In the genomic region with DNA sequence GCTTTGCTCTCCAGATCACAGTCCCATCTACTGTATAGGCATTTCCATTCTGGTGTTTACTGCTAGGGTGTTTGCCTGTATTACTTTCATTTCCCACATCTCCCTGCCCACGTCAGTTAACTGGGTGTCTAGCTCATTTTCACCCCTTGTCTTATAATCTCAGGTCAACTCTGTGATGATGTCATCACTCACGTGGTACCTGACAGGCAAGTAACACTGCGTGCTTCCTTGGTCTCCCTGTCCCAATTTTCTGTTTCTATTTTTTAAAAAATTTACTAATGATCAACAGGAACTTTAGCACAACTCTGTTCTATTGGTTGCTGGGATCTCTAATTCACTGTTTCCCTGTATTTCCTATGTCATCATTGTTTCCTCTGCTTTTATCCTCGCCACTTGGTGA, we compare ENCODE assay signal across 45 mouse cellular contexts. TPM values are rescaled to one million over a fixed set of nuclear protein-coding genes. Genes with fewer than 3 reads are reported as not detected.
"Had no signal": no experiment of that assay in that cellular context is flagged by ENCODE, and none has a peak within 500 bp of the region (broad histone marks: within the 10 kb centered on the region; RNA-seq: fewer than 3 reads in every experiment).

No protein-coding gene starts in this region.

- H3K4me1 ChIP-seq: limb, embryonic 10.5 days; limb, embryonic 12.5 days; limb, embryonic 13.5 days; limb, embryonic 15.5 days; liver, embryonic 12.5 days; liver, embryonic 13.5 days; liver, embryonic 15.5 days; lung, embryonic 15.5 days; megakaryocyte, embryonic 14.5 days; midbrain, embryonic 10.5 days; midbrain, embryonic 12.5 days; midbrain, embryonic 13.5 days; midbrain, embryonic 15.5 days; neural tube, embryonic 12.5 days had no signal

- H3K27me3 ChIP-seq: limb, embryonic 12.5 days; limb, embryonic 13.5 days; limb, embryonic 15.5 days; liver, embryonic 12.5 days; liver, embryonic 13.5 days; liver, embryonic 15.5 days; lung, embryonic 15.5 days; megakaryocyte, embryonic 14.5 days; midbrain, embryonic 12.5 days; midbrain, embryonic 13.5 days; midbrain, embryonic 15.5 days; neural tube, embryonic 12.5 days had no signal

- H3K9me3 ChIP-seq: limb, embryonic 10.5 days; limb, embryonic 12.5 days; limb, embryonic 13.5 days; limb, embryonic 15.5 days; liver, embryonic 12.5 days; liver, embryonic 13.5 days; liver, embryonic 15.5 days; lung, embryonic 15.5 days; megakaryocyte, embryonic 14.5 days; midbrain, embryonic 10.5 days; midbrain, embryonic 12.5 days; midbrain, embryonic 13.5 days; midbrain, embryonic 15.5 days; neural tube, embryonic 12.5 days had no signal

- DNase-seq: left cerebral cortex, postnatal 4 days; liver; liver, embryonic 13.5 days; liver, postnatal 0 days; lung, adult 18-20 months; lung, adult 2 months; lung, embryonic 14.5 days; lung, postnatal 10 days; lung, postnatal 14 days; lung, postnatal 36 days; lung, postnatal 4 days; midbrain, embryonic 14.5 days had no signal

- H3K4me2 ChIP-seq: limb, embryonic 12.5 days; limb, embryonic 13.5 days; limb, embryonic 15.5 days; liver, embryonic 11.5 days; liver, embryonic 12.5 days; liver, embryonic 13.5 days; liver, embryonic 15.5 days; lung, embryonic 14.5 days; lung, embryonic 15.5 days; midbrain, embryonic 11.5 days; midbrain, embryonic 12.5 days; midbrain, embryonic 13.5 days; midbrain, embryonic 15.5 days; neural tube, embryonic 12.5 days had no signal

- H3K4me3 ChIP-seq: limb, embryonic 10.5 days; limb, embryonic 12.5 days; limb, embryonic 13.5 days; limb, embryonic 15.5 days; liver, embryonic 12.5 days; liver, embryonic 13.5 days; liver, embryonic 15.5 days; lung, embryonic 15.5 days; megakaryocyte, embryonic 14.5 days; midbrain, embryonic 10.5 days; midbrain, embryonic 12.5 days; midbrain, embryonic 13.5 days; midbrain, embryonic 15.5 days; myocyte; neural tube, embryonic 12.5 days had no signal

- H3K36me3 ChIP-seq: limb, embryonic 10.5 days; limb, embryonic 12.5 days; limb, embryonic 13.5 days; limb, embryonic 15.5 days; liver, embryonic 12.5 days; liver, embryonic 13.5 days; liver, embryonic 15.5 days; lung, embryonic 15.5 days; midbrain, embryonic 10.5 days; midbrain, embryonic 12.5 days; midbrain, embryonic 13.5 days; midbrain, embryonic 15.5 days; neural tube, embryonic 12.5 days had no signal

- H3K9ac ChIP-seq: limb, embryonic 12.5 days; limb, embryonic 13.5 days; limb, embryonic 15.5 days; liver, embryonic 12.5 days; liver, embryonic 13.5 days; liver, embryonic 14.5 days; liver, embryonic 15.5 days; liver, postnatal 0 days; lung, embryonic 14.5 days; lung, embryonic 15.5 days; midbrain, embryonic 12.5 days; midbrain, embryonic 13.5 days; midbrain, embryonic 15.5 days; neural tube, embryonic 12.5 days had no signal

- H3K27ac ChIP-seq: limb, embryonic 10.5 days; limb, embryonic 12.5 days; limb, embryonic 13.5 days; limb, embryonic 15.5 days; liver, embryonic 12.5 days; liver, embryonic 13.5 days; liver, embryonic 14.5 days; liver, embryonic 15.5 days; lung, embryonic 15.5 days; macrophage; midbrain, embryonic 10.5 days; midbrain, embryonic 12.5 days; midbrain, embryonic 13.5 days; midbrain, embryonic 15.5 days; neural tube, embryonic 12.5 days had no signal

RNA-seq across cellular contexts. Expression of a gene that starts 30.3 kb away (rescaled TPM):
- total RNA-seq: left cerebral cortex, postnatal 14 days; left cerebral cortex, postnatal 25 days; left cerebral cortex, postnatal 36 days; left cerebral cortex, postnatal 4 days; liver, adult 2 months; megakaryocyte progenitor cell, adult 5-6 weeks; megakaryocyte, adult 5-6 weeks; megakaryocyte-erythroid progenitor cell, adult 5-6 weeks; monocyte, adult 5-6 weeks had no signal
- polyA plus RNA-seq: liver, adult 2 months; liver, embryonic 12.5 days; liver, embryonic 13.5 days; liver, embryonic 14.5 days; liver, embryonic 15.5 days; liver, embryonic 16.5 days; liver, postnatal 0 days; macrophage; midbrain, embryonic 13.5 days; midbrain, embryonic 14.5 days had no signal

RNA-seq across cellular contexts. Expression of a gene that starts 36.4 kb away (rescaled TPM):
- total RNA-seq: left cerebral cortex, postnatal 10 days; left cerebral cortex, postnatal 14 days; left cerebral cortex, postnatal 25 days; left cerebral cortex, postnatal 36 days; left cerebral cortex, postnatal 4 days; liver, adult 2 months; megakaryocyte progenitor cell, adult 5-6 weeks; megakaryocyte, adult 5-6 weeks; megakaryocyte-erythroid progenitor cell, adult 5-6 weeks; midbrain, postnatal 0 days; monocyte, adult 5-6 weeks had no signal
- polyA plus RNA-seq: limb, embryonic 12.5 days; liver, embryonic 11.5 days; liver, embryonic 13.5 days; liver, embryonic 14.5 days; liver, postnatal 0 days; lung, embryonic 14.5 days; lung, embryonic 15.5 days; lung, embryonic 16.5 days; lung, postnatal 0 days; macrophage; midbrain, embryonic 10.5 days; midbrain, embryonic 11.5 days; midbrain, embryonic 12.5 days; midbrain, embryonic 13.5 days; midbrain, embryonic 14.5 days; midbrain, embryonic 15.5 days; midbrain, embryonic 16.5 days; midbrain, postnatal 0 days; neural tube, embryonic 11.5 days; neural tube, embryonic 12.5 days had no signal
